Mouse (Mus musculus): Measurements from ENCODE around the gene Ktn1.

Gene Ktn1

DNA sequence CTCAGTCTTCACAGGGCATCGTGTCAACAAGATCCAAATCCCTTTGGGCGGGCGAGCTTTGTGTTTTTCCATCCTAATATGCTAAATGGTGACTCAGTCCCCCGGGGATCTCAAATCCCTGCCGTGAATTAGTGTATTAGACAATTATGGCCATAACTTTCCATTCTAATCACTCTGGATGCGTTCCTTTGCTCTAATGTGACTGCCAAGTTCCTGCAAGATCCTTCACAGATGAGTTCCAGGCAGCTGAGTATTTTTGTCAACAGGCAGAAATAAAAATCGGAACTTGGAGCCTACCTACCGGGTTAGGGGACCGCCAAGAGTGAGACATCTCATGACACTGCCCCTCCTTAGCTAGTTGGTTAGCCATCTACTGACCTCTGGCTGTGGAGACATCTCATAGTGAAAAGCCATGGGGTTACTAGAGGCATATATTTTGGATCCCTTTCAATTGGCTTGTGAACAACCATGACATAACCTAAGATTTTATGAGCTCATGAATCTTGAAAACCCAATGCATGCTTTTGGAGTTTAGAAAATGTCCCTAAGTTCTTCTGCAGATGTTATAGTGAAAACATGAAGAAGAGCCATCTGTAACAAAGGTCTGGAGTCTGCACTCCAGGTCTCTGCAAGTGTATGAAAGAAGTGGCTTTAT, 108.3 kb downstream of the Ktn1 start:
- no peak for DNase-seq

DNA sequence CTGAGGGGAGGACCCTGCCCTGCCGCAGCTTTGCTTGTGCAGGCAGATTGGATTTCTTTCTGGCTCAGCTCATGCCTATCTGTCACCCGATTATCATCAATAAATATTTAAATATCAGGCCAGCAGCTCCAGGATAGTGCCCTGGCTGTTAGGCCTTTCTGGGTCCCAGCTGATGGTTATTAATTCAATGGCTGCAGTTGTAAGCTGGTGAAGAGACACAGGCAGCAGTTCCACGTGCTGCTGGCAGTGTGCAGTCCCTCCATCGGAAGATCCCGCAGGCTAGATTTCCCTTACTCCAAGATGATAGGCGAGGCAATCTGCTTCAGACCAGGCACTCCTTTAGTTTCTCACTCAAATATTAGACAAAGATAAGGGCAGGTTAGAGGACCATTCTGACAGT, 116.9 kb downstream of the Ktn1 start:
- DNase-seq: no peak

DNA sequence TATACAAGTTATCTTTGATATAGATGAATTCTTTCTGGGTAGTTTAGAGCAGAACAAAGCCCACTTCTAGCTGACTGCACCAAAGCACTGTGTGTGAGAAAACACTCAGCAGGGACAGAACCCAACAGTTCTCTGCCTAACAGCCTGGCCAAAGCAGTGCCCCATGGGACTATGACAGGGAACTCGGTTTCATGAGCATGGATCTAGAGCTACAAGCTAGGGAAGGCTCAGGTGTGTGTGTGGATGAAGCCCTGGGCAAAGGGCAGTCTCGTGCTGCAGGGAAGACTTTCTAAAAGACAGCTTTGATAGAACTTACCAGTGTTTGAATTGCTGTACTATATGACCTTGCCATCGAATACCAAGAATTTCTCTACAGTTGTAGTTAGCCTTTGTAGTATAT, 117.5 kb downstream of the Ktn1 start:
- DNase-seq: no peak

DNA sequence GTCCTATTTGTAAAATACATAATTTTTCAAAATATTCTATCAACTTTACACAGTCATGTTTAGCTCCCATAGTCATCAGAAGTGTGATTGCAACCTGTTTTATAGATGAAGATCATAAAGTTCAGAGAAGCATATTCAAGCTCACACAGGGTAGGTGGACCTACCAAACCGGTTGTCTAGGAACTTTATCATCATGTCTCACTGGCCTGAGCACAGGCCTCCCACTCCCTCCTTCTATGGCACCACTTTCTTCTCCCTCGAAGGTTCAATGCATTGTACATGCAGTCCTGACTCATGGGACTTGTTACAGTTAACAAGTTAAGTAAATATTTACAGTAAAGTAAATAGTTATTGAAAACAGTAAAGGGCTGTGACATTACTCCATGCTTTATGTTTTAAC, 118.1 kb downstream of the Ktn1 start:
- no peak for DNase-seq

DNA sequence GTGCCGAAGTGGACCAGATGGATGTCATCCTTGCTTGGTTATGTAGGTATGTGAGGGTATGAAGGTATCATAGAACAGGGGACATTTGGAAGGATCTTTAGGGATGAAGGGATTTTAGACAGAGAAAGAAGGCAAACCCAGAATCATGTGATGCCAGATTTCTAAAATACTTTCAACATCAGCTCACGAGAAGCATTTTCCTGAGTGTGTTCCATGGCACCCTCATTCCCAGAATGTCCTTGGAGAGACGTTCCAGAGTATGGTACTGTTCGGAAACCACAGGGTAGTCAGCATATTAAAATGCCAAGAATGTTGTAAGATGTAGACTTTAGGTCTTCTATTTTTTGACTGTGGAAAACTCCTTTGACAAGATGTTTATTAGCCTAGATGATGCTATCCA, 123.2 kb downstream of the Ktn1 start:
- no peak for DNase-seq

DNA sequence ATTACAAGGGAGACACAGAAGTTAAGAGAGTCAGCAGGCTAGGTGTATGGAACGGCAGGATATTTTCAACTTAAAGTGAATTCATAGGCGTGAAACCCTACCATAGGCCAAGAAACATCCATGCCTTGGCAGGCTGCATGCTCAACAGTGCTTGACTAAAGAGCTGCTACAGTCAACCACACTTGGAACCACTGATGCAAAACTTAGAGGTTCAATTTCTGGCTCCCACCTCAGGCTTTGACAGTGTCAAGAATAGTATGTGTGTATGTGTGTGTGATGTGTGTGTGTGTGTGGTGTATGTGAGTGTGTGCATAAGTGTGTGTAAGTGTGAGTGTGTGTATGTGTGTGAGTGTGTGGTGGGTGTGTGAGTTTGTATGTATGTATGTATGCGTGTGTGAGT, 127.3 kb downstream of the Ktn1 start:
- DNase-seq: no peak

DNA sequence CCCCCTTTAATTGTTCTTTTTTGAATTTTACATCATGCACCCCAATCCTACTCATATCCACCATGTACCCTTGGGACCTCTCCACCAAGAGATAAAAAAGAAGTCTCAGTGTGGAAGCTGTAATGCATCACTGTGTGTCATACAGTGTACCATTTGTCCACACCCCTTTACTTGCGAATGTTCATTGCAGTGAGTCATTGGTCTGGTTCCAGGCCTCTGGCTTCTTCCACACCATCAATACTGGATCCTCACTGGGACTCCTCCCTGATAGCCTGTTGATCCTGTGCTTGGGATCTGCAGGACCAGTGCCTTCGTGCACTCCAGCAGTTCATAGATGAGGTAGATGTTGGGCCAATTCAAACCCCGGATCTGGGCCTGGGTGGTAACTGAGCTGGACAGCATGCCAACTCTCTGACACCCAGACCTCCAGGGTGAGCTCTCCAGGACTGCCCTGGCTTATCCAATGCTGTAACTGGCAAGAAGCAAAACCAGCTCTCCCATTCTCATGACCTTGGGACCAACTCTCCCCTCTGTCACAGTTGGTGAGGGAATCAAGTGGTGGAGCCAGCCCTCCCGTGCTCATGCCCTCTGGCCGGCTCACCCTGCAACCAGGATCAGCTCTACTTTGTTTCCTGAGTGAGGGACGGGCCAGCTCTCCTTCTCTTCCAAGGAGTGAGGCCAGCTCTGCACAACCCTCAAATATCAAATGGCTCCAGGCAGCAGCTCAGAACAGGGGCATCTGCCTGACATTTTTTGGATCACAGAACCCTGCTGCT, 128.2 kb downstream of the Ktn1 start:
- DNase-seq: no peak

DNA sequence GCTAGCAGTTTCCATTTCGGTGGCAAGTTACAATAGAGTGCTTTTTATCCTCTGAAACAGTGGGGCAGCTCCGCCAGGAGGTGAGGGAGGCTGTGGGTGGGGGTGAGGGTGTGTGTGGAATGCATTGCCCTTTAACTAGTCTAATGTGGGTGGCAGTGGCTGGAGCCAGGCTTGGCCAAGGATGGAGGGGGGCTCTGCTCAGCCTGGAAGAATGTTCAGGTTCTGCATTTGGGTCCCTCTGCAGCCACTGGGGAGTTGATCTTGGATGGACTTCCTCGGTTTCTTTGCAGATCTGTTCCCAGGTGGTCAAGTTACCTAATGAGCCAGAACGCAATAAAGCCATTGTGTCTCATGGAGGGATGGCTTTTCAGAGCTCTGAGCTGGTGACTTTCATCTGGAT, 137.9 kb downstream of the Ktn1 start:
- no peak for DNase-seq
